ENCODE assay signal across 18 mouse cellular contexts in the genomic region with DNA sequence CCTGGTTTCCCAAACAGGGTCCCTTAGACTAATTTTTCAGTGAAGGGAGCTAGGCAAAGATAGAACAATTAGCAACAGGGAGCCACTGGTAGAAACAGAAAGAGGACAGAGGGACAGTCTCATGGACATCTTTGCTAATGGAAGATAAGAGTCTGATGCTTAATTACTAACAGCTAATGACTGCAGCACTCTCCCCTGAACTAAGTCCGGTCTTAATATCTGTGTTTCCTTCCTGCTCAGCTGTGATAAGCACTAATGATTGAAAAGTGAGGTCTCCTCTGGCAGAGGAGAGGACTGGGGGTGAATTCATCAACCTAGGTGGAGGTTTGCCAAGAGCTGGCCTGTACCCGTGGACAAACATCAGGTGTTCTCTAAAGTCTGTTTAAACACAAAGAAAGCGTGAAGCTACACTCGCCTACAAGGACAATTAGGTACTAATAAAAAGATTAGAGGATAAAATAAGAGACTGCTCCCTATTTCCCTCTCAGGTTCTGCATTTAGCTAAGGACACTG.
"Had no signal": no experiment of that assay in that cellular context is flagged by ENCODE, and none has a peak within 500 bp of the region (broad histone marks: within the 10 kb centered on the region; RNA-seq: fewer than 3 reads in every experiment).

No protein-coding gene starts in this region.

- H3K9ac ChIP-seq: limb, embryonic 12.5 days; limb, embryonic 15.5 days; liver, embryonic 15.5 days; midbrain, embryonic 13.5 days; neural tube, embryonic 13.5 days had no signal

- H3K4me1 ChIP-seq: limb, embryonic 15.5 days; liver, embryonic 15.5 days; midbrain, embryonic 13.5 days; neural tube, embryonic 13.5 days had no signal

- ATAC-seq: inflammation-experienced regulatory T-cells, adult 6 months; midbrain, embryonic 13.5 days; midbrain, embryonic 16.5 days had no signal

- DNase-seq: kidney, adult 18-20 months; kidney, adult 9 months; kidney, postnatal 25 days; left cerebral cortex, postnatal 4 days; lung, adult 2 months; lung, postnatal 14 days; lung, postnatal 4 days; thymus, postnatal 25 days had no signal

- H3K4me3 ChIP-seq: limb, embryonic 12.5 days; limb, embryonic 15.5 days; liver, embryonic 15.5 days; midbrain, embryonic 13.5 days; myocyte; neural tube, embryonic 13.5 days had no signal

- H3K9me3 ChIP-seq: limb, embryonic 12.5 days; limb, embryonic 15.5 days; liver, embryonic 15.5 days; midbrain, embryonic 13.5 days; neural tube, embryonic 13.5 days had no signal

- H3K4me2 ChIP-seq: limb, embryonic 12.5 days; limb, embryonic 15.5 days; liver, embryonic 11.5 days; liver, embryonic 15.5 days; midbrain, embryonic 13.5 days; neural tube, embryonic 13.5 days had no signal

- H3K36me3 ChIP-seq: limb, embryonic 12.5 days; limb, embryonic 15.5 days; liver, embryonic 15.5 days; midbrain, embryonic 13.5 days; neural tube, embryonic 13.5 days had no signal

- H3K27ac ChIP-seq: kidney, postnatal 0 days; limb, embryonic 12.5 days; limb, embryonic 15.5 days; liver, embryonic 15.5 days; midbrain, embryonic 13.5 days; neural tube, embryonic 13.5 days had no signal

- H3K27me3 ChIP-seq: limb, embryonic 12.5 days; limb, embryonic 15.5 days; liver, embryonic 15.5 days; midbrain, embryonic 13.5 days; neural tube, embryonic 13.5 days had no signal
